12 mouse cellular contexts compared by ENCODE assay signal in genomic region chr8:96864606-96865005, GRCm38 (mm10).
DNase-seq lines count a peak whose midpoint lies in the region; TF ChIP-seq lines count a peak whose summit lies in the region.
"Had no signal": no experiment of that assay in that cellular context is flagged by ENCODE, and none has a peak within 500 bp of the region (broad histone marks: within the 10 kb centered on the region; RNA-seq: fewer than 3 reads in every experiment).

No protein-coding gene starts in this region.

- 9% methylated on average over 6 of the region's 6 CpGs for WGBS in cerebellum, adult 2 months

- H3K4me3 ChIP-seq in cerebellum, adult 2 months (replicated peaks; ENCODE audit: insufficient read depth, low read depth, low read length): no peak overlapping the region
- H3K4me3 ChIP-seq: limb, embryonic 15.5 days had no signal

- H3K27ac ChIP-seq in cerebellum, adult 2 months (ENCODE audit: insufficient read depth, low read length): no peak overlapping the region
- H3K27ac ChIP-seq: limb, embryonic 15.5 days had no signal

- intact Hi-C loops in left cerebral cortex, postnatal 4 days (cut with DNase I): no loop called here
- intact Hi-C loops in left cerebral cortex, postnatal 36 days (cut with DNase I): no loop called here
- intact Hi-C loops in left cerebral cortex, postnatal 25 days (cut with DNase I): no loop called here

- H3K4me1 ChIP-seq in cerebellum, adult 2 months (ENCODE audit: control insufficient read depth, insufficient read depth, low read length): no peaks in the 10 kb centered on the region
- H3K4me1 ChIP-seq: limb, embryonic 15.5 days had no signal

- H3K27me3 ChIP-seq in cerebellum, adult 2 months (ENCODE audit: control insufficient read depth, insufficient read depth, low read length): no peaks in the 10 kb centered on the region
- H3K27me3 ChIP-seq: limb, embryonic 15.5 days had no signal

- peak; percentile 3 for DNase-seq in cerebellum, postnatal 36 days
- no peak for DNase-seq in cerebellum, adult 2 months
- DNase-seq in left cerebral cortex, postnatal 4 days: peak; percentile 64
- no peak for DNase-seq in left cerebral cortex, postnatal 36 days (ENCODE audit: low spot score in 2 of 2)
- peak; percentile 69 for DNase-seq in brain, embryonic 18.5 days (ENCODE audit: low read depth, low spot score)
- DNase-seq in layer of hippocampus, postnatal 10 days (ENCODE audit: low spot score in 2 of 2): peak; percentile 5 to 17
- no peak for DNase-seq in thymus, postnatal 36 days
- DNase-seq in left cerebral cortex, postnatal 25 days (ENCODE audit: low spot score in 2 of 2): no peak
- DNase-seq: kidney, postnatal 14 days; lung, postnatal 36 days; spleen, adult 18-20 months had no signal

- TF ChIP-seq POLR2A in cerebellum, adult 2 months (IDR thresholded peaks at IDR 0.05; ENCODE audit: borderline replicate concordance, insufficient read depth, low read length): no peak

- no peak for TF ChIP-seq CTCF in cerebellum, adult 2 months (IDR thresholded peaks at IDR 0.05; ENCODE audit: borderline replicate concordance, insufficient read depth, low read depth, low read length)

Comparison
In these comparisons a context has a peak if more than half of its experiments do, and no peak if none do; other contexts are left out.
1. DNase-seq: peak in cerebellum, postnatal 36 days (2 of 2), left cerebral cortex, postnatal 4 days (single experiment), brain, embryonic 18.5 days (single experiment) and layer of hippocampus, postnatal 10 days (2 of 2); none in cerebellum, adult 2 months (0 of 2), left cerebral cortex, postnatal 36 days (0 of 2), thymus, postnatal 36 days (0 of 2) and left cerebral cortex, postnatal 25 days (0 of 2).